In the genomic region with DNA sequence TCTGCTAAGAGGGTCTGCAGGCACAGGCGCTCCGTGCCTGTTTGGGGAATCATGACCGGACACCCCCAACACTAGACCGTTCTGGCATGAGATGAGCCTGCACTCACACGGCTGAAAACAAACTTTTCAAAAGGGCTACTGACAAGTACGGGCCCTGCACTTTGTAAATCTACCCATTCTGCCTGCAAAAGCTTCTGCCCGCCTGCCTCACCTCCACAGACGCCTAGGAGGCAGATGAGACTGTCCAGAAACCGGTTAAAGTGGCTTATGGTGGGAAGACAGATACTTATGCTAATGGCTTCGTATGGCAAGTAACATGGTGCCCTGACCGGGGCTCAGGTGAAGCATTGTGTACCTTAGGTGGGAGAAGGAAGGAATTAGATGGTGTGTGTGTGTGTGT, we compare ENCODE assay signal across 25 mouse cellular contexts. TPM values are rescaled to one million over a fixed set of nuclear protein-coding genes. Genes with fewer than 3 reads are reported as not detected.
DNase-seq lines count a peak whose midpoint lies in the region; ATAC-seq and TF ChIP-seq lines count a peak whose summit lies in the region.
"Had no signal": no experiment of that assay in that cellular context is flagged by ENCODE, and none has a peak within 500 bp of the region (broad histone marks: within the 10 kb centered on the region; RNA-seq: fewer than 3 reads in every experiment).

No protein-coding gene starts in this region.

- no peak for DNase-seq in heart, embryonic 10.5 days (ENCODE audit: low spot score)
- DNase-seq in midbrain, embryonic 11.5 days (ENCODE audit: low spot score, missing footprints) = peak; percentile 54
- no peak for DNase-seq in midbrain, postnatal 0 days (ENCODE audit: low spot score)
- DNase-seq in forebrain, postnatal 0 days = no peak
- DNase-seq: adrenal gland, adult 8-10 months; adrenal gland, postnatal 25 days; B cell, adult 2 months; cerebellum, adult 18-20 months; cerebellum, adult 9-10 months; cerebellum, postnatal 14 days; gastrocnemius, adult 2 months; gastrocnemius, postnatal 14 days; heart, adult 18-20 months; heart, postnatal 36 days had no signal

- no peak overlapping the region for H3K4me3 ChIP-seq in heart, embryonic 10.5 days
- H3K4me3 ChIP-seq in heart, embryonic 11.5 days (ENCODE audit: low read depth, low read length) = no peak overlapping the region
- H3K4me3 ChIP-seq in midbrain, embryonic 11.5 days (ENCODE audit: low read depth, low read length) = no peak overlapping the region
- no peak overlapping the region for H3K4me3 ChIP-seq in midbrain, postnatal 0 days (ENCODE audit: low read depth, low read length)
- peak overlapping the region; percentile 67; the same call in 1 of the 2 replicates for H3K4me3 ChIP-seq in E14TG2a.4 (replicated peaks; ENCODE audit: low read length)
- no peak overlapping the region for H3K4me3 ChIP-seq in brown adipose tissue, adult 24 weeks (ENCODE audit: insufficient read depth, low read depth, low read length)
- no peak overlapping the region for H3K4me3 ChIP-seq in forebrain, postnatal 0 days (ENCODE audit: low read depth, low read length)
- H3K4me3 ChIP-seq: forebrain, embryonic 10.5 days; forebrain, embryonic 13.5 days; gastrocnemius, adult 2 months; hindbrain, embryonic 10.5 days; hindbrain, embryonic 13.5 days had no signal

- no peak for ATAC-seq in heart, embryonic 11.5 days (replicated peaks; ENCODE audit: insufficient number of reproducible peaks, low FRiP score, low TSS enrichment)
- ATAC-seq in midbrain, embryonic 11.5 days (ENCODE audit: low FRiP score) = no peak
- ATAC-seq in midbrain, postnatal 0 days (ENCODE audit: low FRiP score) = no peak
- ATAC-seq in forebrain, postnatal 0 days = no peak
- ATAC-seq: activated CD4-positive, CD25-positive, alpha-beta regulatory T cell, adult 4 months; forebrain, embryonic 13.5 days; forebrain, embryonic 16.5 days; hindbrain, embryonic 16.5 days had no signal

- no peak overlapping the region for H3K4me2 ChIP-seq in heart, embryonic 11.5 days
- no peak overlapping the region for H3K4me2 ChIP-seq in midbrain, embryonic 11.5 days
- H3K4me2 ChIP-seq in midbrain, postnatal 0 days (ENCODE audit: low read depth, low read length, poor library complexity, severe bottlenecking) = no peak overlapping the region
- no peak overlapping the region for H3K4me2 ChIP-seq in forebrain, postnatal 0 days (ENCODE audit: low read depth)
- H3K4me2 ChIP-seq: forebrain, embryonic 13.5 days; hindbrain, embryonic 13.5 days had no signal

- H3K36me3 ChIP-seq in heart, embryonic 10.5 days = no peaks in the 10 kb centered on the region
- no peaks in the 10 kb centered on the region for H3K36me3 ChIP-seq in heart, embryonic 11.5 days (ENCODE audit: control insufficient read depth, insufficient read depth, low read length)
- H3K36me3 ChIP-seq in midbrain, embryonic 11.5 days (ENCODE audit: control insufficient read depth, insufficient read depth, low read length) = no peaks in the 10 kb centered on the region
- H3K36me3 ChIP-seq in midbrain, postnatal 0 days (ENCODE audit: insufficient read depth, low read length) = no peaks in the 10 kb centered on the region
- H3K36me3 ChIP-seq in E14TG2a.4 (ENCODE audit: insufficient read depth, low read length) = no peaks in the 10 kb centered on the region
- no peaks in the 10 kb centered on the region for H3K36me3 ChIP-seq in forebrain, postnatal 0 days (ENCODE audit: insufficient read depth)
- H3K36me3 ChIP-seq: forebrain, embryonic 10.5 days; hindbrain, embryonic 10.5 days; hindbrain, embryonic 13.5 days had no signal

- 60% methylated on average over 11 of the region's 11 CpGs for WGBS in heart, embryonic 10.5 days
- 60% methylated on average over 11 of the region's 11 CpGs for WGBS in heart, embryonic 11.5 days (ENCODE audit: insufficient replicate concordance)
- WGBS in midbrain, embryonic 11.5 days = 88% methylated on average over 11 of the region's 11 CpGs
- 88% methylated on average over 11 of the region's 11 CpGs for WGBS in midbrain, postnatal 0 days
- 91% methylated on average over 11 of the region's 11 CpGs for WGBS in forebrain, postnatal 0 days

- no peak for TF ChIP-seq CTCF in midbrain, postnatal 0 days (IDR thresholded peaks at IDR 0.05)
- TF ChIP-seq CTCF in E14TG2a.4 (conservative IDR thresholded peaks at IDR 0.05; ENCODE audit: low read length) = no peak
- no peak for TF ChIP-seq CTCF in forebrain, postnatal 0 days (IDR thresholded peaks at IDR 0.05; ENCODE audit: low read depth)

- H3K27ac ChIP-seq in heart, embryonic 10.5 days = peak overlapping the region; percentile 56; the same call in 1 of the 2 replicates
- H3K27ac ChIP-seq in heart, embryonic 11.5 days (ENCODE audit: low read depth, low read length) = no peak overlapping the region
- H3K27ac ChIP-seq in midbrain, embryonic 11.5 days (ENCODE audit: low read depth, low read length) = no peak overlapping the region
- no peak overlapping the region for H3K27ac ChIP-seq in midbrain, postnatal 0 days (ENCODE audit: low read depth, low read length)
- peak overlapping the region; percentile 47; the same call in 1 of the 2 replicates for H3K27ac ChIP-seq in brown adipose tissue, adult 24 weeks (replicated peaks; ENCODE audit: low read depth, low read length)
- H3K27ac ChIP-seq in forebrain, postnatal 0 days (ENCODE audit: low read depth, low read length) = no peak overlapping the region
- H3K27ac ChIP-seq: forebrain, embryonic 10.5 days; forebrain, embryonic 13.5 days; gastrocnemius, adult 2 months; hindbrain, embryonic 10.5 days; hindbrain, embryonic 13.5 days had no signal

- no peaks in the 10 kb centered on the region for H3K27me3 ChIP-seq in heart, embryonic 10.5 days (ENCODE audit: insufficient read depth, poor library complexity, severe bottlenecking)
- H3K27me3 ChIP-seq in heart, embryonic 11.5 days (ENCODE audit: control insufficient read depth, insufficient read depth, low read length) = no peaks in the 10 kb centered on the region
- no peaks in the 10 kb centered on the region for H3K27me3 ChIP-seq in midbrain, embryonic 11.5 days (ENCODE audit: control insufficient read depth, insufficient read depth, low read length)
- no peaks in the 10 kb centered on the region for H3K27me3 ChIP-seq in midbrain, postnatal 0 days (ENCODE audit: insufficient read depth, low read length)
- no peaks in the 10 kb centered on the region for H3K27me3 ChIP-seq in E14TG2a.4 (ENCODE audit: insufficient read depth, low read length)
- H3K27me3 ChIP-seq in forebrain, postnatal 0 days (ENCODE audit: insufficient read depth, low read length) = no peaks in the 10 kb centered on the region
- H3K27me3 ChIP-seq: CH12.LX; forebrain, embryonic 13.5 days; hindbrain, embryonic 13.5 days had no signal

- H3K9me3 ChIP-seq in heart, embryonic 10.5 days = no peaks in the 10 kb centered on the region
- no peaks in the 10 kb centered on the region for H3K9me3 ChIP-seq in heart, embryonic 11.5 days (replicated peaks; ENCODE audit: control insufficient read depth, low read length)
- H3K9me3 ChIP-seq in midbrain, embryonic 11.5 days (ENCODE audit: control insufficient read depth, low read length) = no peaks in the 10 kb centered on the region
- H3K9me3 ChIP-seq in midbrain, postnatal 0 days (ENCODE audit: low read length) = no peaks in the 10 kb centered on the region
- H3K9me3 ChIP-seq in E14TG2a.4 (ENCODE audit: low read length) = no peaks in the 10 kb centered on the region
- H3K9me3 ChIP-seq in forebrain, postnatal 0 days (ENCODE audit: low read length) = no peaks in the 10 kb centered on the region
- H3K9me3 ChIP-seq: forebrain, embryonic 10.5 days; forebrain, embryonic 13.5 days; hindbrain, embryonic 10.5 days; hindbrain, embryonic 13.5 days had no signal

- peaks cover 37% of the 10 kb centered on the region for H3K4me1 ChIP-seq in heart, embryonic 10.5 days
- peaks cover 7% of the 10 kb centered on the region for H3K4me1 ChIP-seq in heart, embryonic 11.5 days (ENCODE audit: control insufficient read depth, insufficient read depth, low read length)
- peaks cover 8% of the 10 kb centered on the region for H3K4me1 ChIP-seq in midbrain, embryonic 11.5 days (ENCODE audit: control insufficient read depth, insufficient read depth, low read length)
- peaks cover 4% of the 10 kb centered on the region; the same call in 1 of the 2 replicates for H3K4me1 ChIP-seq in midbrain, postnatal 0 days (ENCODE audit: insufficient read depth, low read length)
- peaks cover 64% of the 10 kb centered on the region for H3K4me1 ChIP-seq in E14TG2a.4 (replicated peaks; ENCODE audit: low read depth, low read length)
- peaks cover 20% of the 10 kb centered on the region for H3K4me1 ChIP-seq in brown adipose tissue, adult 24 weeks (ENCODE audit: control insufficient read depth, insufficient read depth, insufficient read length, low read length)
- no peaks in the 10 kb centered on the region for H3K4me1 ChIP-seq in forebrain, postnatal 0 days (ENCODE audit: insufficient read depth)

- no peak overlapping the region for H3K9ac ChIP-seq in heart, embryonic 11.5 days (ENCODE audit: low read depth, low read length)
- H3K9ac ChIP-seq in midbrain, embryonic 11.5 days (ENCODE audit: low read length) = no peak overlapping the region
- no peak overlapping the region for H3K9ac ChIP-seq in midbrain, postnatal 0 days (replicated peaks; ENCODE audit: low read length, poor library complexity, severe bottlenecking)
- no peak overlapping the region for H3K9ac ChIP-seq in forebrain, postnatal 0 days
- H3K9ac ChIP-seq: forebrain, embryonic 13.5 days; hindbrain, embryonic 13.5 days had no signal

RNA-seq across cellular contexts. Expression of gene Ttc7b, which starts 16.5 kb away (rescaled TPM):
- polyA plus RNA-seq in heart, embryonic 10.5 days (2016; fragmentation: Nextera tagmentation; extraction: Ambion mirVana) = 5.9 and 6.2 TPM in 2 replicates
- polyA plus RNA-seq in heart, embryonic 11.5 days (2014; fragmentation: Nextera tagmentation; extraction: Ambion mirVana) = 9.7 and 11.4 TPM in 2 replicates
- polyA plus RNA-seq in midbrain, embryonic 11.5 days (2014; fragmentation: Nextera tagmentation; extraction: Ambion mirVana) = 7.3 and 9.2 TPM in 2 replicates
- 38.9 and 55.5 TPM in 2 replicates for total RNA-seq in midbrain, postnatal 0 days (2014; rRNA removed)
- 8.3 and 8.7 TPM in 2 replicates for polyA plus RNA-seq in midbrain, postnatal 0 days (2015; fragmentation: Nextera tagmentation; extraction: Ambion mirVana)
- polyA plus RNA-seq in brown adipose tissue, adult 24 weeks (2012; ENCODE audit: insufficient read depth, insufficient read length, missing spikeins) = 37.7 and 42.9 TPM in 2 replicates
- 39.6 and 42.2 TPM in 2 replicates for total RNA-seq in forebrain, postnatal 0 days (2014; rRNA removed)
- 7.5 and 10.8 TPM in 2 replicates for polyA plus RNA-seq in forebrain, postnatal 0 days (2015; fragmentation: Nextera tagmentation; extraction: Ambion mirVana)

Comparison
In these comparisons a context has a peak if more than half of its experiments do, and no peak if none do; other contexts are left out.
1. H3K27ac ChIP-seq: peak in heart, embryonic 10.5 days (single experiment) and brown adipose tissue, adult 24 weeks (single experiment); none in heart, embryonic 11.5 days (single experiment), midbrain, embryonic 11.5 days (single experiment), midbrain, postnatal 0 days (single experiment) and forebrain, postnatal 0 days (single experiment).